Mouse (Mus musculus) spleen, adult 2 months (tissue): ENCODE results near the gene Braf. TPM values are rescaled to one million over a fixed set of nuclear protein-coding genes. Genes with fewer than 3 reads are reported as not detected.
"Not testable (repeated sequence)": the region's sequence is repeated elsewhere in the genome, so short reads cannot be mapped to it uniquely, and the experiment has no call there.

Experiments used
- DNase-seq, 2 experiments: peaks; one replicate each; pipeline versions ENCODE4 v3.0.0 to v3.0.0-alpha.2; 2012 to 2021; ENCODE audit warnings: low spot score in 2 of 2, low read depth in 1 of 2
- H3K27ac ChIP-seq: fragments of 200-500 bp; 2 replicates; pipeline ENCODE4 v1.5.1; 2012; ENCODE audit warnings: low read length, inconsistent platforms; ENCODE audit not compliant: insufficient read depth
- H3K27me3 ChIP-seq: fragments of 200-500 bp; 2 replicates; pipeline ENCODE4 v1.6.1; 2012; ENCODE audit warnings: mild to moderate bottlenecking, moderate library complexity, low read length, inconsistent platforms; ENCODE audit not compliant: control insufficient read depth, insufficient read depth
- H3K36me3 ChIP-seq: fragments of 200-500 bp; 2 replicates; pipeline ENCODE4 v1.6.1; 2012; ENCODE audit warnings: mild to moderate bottlenecking, low read length, inconsistent platforms; ENCODE audit not compliant: control insufficient read depth, insufficient read depth
- H3K4me1 ChIP-seq: fragments of 200-500 bp; 2 replicates; pipeline ENCODE4 v1.6.1; 2011; ENCODE audit warnings: inconsistent platforms; ENCODE audit not compliant: control insufficient read depth, insufficient read depth, insufficient read length
- H3K4me3 ChIP-seq: fragments of 200-500 bp; 2 replicates; pipeline ENCODE4 v1.5.1; 2011; ENCODE audit warnings: mild to moderate bottlenecking, inconsistent platforms; ENCODE audit not compliant: insufficient read depth, insufficient read length; ENCODE audit errors: extremely low read depth
- CTCF ChIP-seq: fragments of 200-500 bp; IDR thresholded peaks from 2 replicates; pipeline ENCODE4 v1.5.1; 2011; ENCODE audit warnings: mild to moderate bottlenecking, inconsistent platforms; ENCODE audit not compliant: insufficient read depth, insufficient read length, insufficient replicate concordance; ENCODE audit errors: extremely low read depth
- POLR2A ChIP-seq: fragments of 200-500 bp; IDR thresholded peaks from 2 replicates; pipeline ENCODE4 v1.6.1; 2011; ENCODE audit warnings: low read depth, low read length, inconsistent platforms
- WGBS: fragments of 180-500 bp; shearing (Covaris S2); methylation state at CpG from one replicate; pipeline ENCODE4 v1.1.7; 2018; 5-methylcytosine and 5-hydroxymethylcytosine counted together
- polyA plus RNA-seq: library from polyadenylated mRNA; depleted of rRNA; stranded (reverse); fragments of >200 nt; gene quantifications from 2 replicates; pipeline ENCODE4 v1.2.3, GENCODE M21; 2012

Braf gene
- polyA plus RNA-seq, 1 experiment: 6.4 TPM

GRCm38 (mm10) chr6:39705625-39706024 lies 19.6 kb downstream of the Braf start:
- TF ChIP-seq CTCF (no peak), POLR2A (no peak)
- WGBS: 97% methylated on average over 4 of the region's 4 CpGs
- no peaks in the 10 kb centered on the region for H3K27me3 ChIP-seq

GRCm38 (mm10) chr6:39693126-39693525 lies 32.1 kb downstream of the Braf start:
- Histone ChIP-seq H3K27ac (no peak overlapping the region), H3K36me3 (no peaks in the 10 kb centered on the region), H3K27me3 (no peaks in the 10 kb centered on the region), H3K4me1 (no peaks in the 10 kb centered on the region), H3K4me3 (no peak overlapping the region)
- 88% methylated on average over 1 of the region's 1 CpGs for WGBS
- TF ChIP-seq POLR2A: no peak
- no peak for DNase-seq

More at GRCm38 (mm10) chr6:39705625-39706024, 19.6 kb downstream of the Braf start:
- DNase-seq: no peak
- Histone ChIP-seq H3K4me3 (no peak overlapping the region), H3K4me1 (no peaks in the 10 kb centered on the region), H3K36me3 (no peaks in the 10 kb centered on the region), H3K27ac (no peak overlapping the region)

GRCm38 (mm10) chr6:39686839-39687238 lies 38.4 kb downstream of the Braf start:
- H3K27ac ChIP-seq, DNase-seq, H3K27me3 ChIP-seq, H3K36me3 ChIP-seq, H3K4me1 ChIP-seq, H3K4me3 ChIP-seq: not testable (repeated sequence)

- Histone ChIP-seq H3K4me3 (no peak overlapping the region), H3K27me3 (no peaks in the 10 kb centered on the region), H3K4me1 (peaks cover 2% of the 10 kb centered on the region; the same call in 1 of the 2 replicates), H3K36me3 (peaks cover under 1% of the 10 kb centered on the region; the same call in 1 of the 2 replicates), H3K27ac (no peak overlapping the region)
- TF ChIP-seq CTCF (no peak), POLR2A (no peak)
- no peak for DNase-seq
- WGBS: 79% methylated on average over 5 of the region's 5 CpGs
These were observed 43.5 kb downstream of the Braf start for GRCm38 (mm10) chr6:39681795-39682194.

- TF ChIP-seq CTCF (no peak), POLR2A (no peak)
- peaks cover 2% of the 10 kb centered on the region; the same call in 1 of the 2 replicates for H3K4me1 ChIP-seq
- 32% methylated on average over 4 of the region's 4 CpGs for WGBS
- no peak overlapping the region for H3K27ac ChIP-seq
- no peak overlapping the region for H3K4me3 ChIP-seq
- no peaks in the 10 kb centered on the region for H3K27me3 ChIP-seq
- no peak for DNase-seq
- peaks cover 4% of the 10 kb centered on the region; the same call in 1 of the 2 replicates for H3K36me3 ChIP-seq
These were observed 44.7 kb downstream of the Braf start for GRCm38 (mm10) chr6:39680524-39680923.

- peaks cover 6% of the 10 kb centered on the region; the same call in 1 of the 2 replicates for H3K36me3 ChIP-seq
- H3K27me3 ChIP-seq: no peaks in the 10 kb centered on the region
- TF ChIP-seq POLR2A: no peak
- TF ChIP-seq CTCF: no peak
- DNase-seq: no peak
- no peak overlapping the region for H3K27ac ChIP-seq
- H3K4me3 ChIP-seq: no peak overlapping the region
- H3K4me1 ChIP-seq: peaks cover 2% of the 10 kb centered on the region; the same call in 1 of the 2 replicates
- WGBS: 90% methylated on average over 1 of the region's 1 CpGs
These were observed 47.0 kb downstream of the Braf start for GRCm38 (mm10) chr6:39678241-39678640.

- H3K4me3 ChIP-seq: no peak overlapping the region
- TF ChIP-seq CTCF (no peak), POLR2A (no peak)
- H3K36me3 ChIP-seq: peaks cover 9% of the 10 kb centered on the region; the same call in 1 of the 2 replicates
- WGBS: 95% methylated on average over 7 of the region's 7 CpGs
- H3K4me1 ChIP-seq: no peaks in the 10 kb centered on the region
- H3K27ac ChIP-seq: no peak overlapping the region
- DNase-seq: no peak
- H3K27me3 ChIP-seq: no peaks in the 10 kb centered on the region
These were observed 50.2 kb downstream of the Braf start for GRCm38 (mm10) chr6:39675081-39675480.

GRCm38 (mm10) chr6:39611296-39611695 lies 114.0 kb downstream of the Braf start:
- Histone ChIP-seq H3K27ac (no peak overlapping the region), H3K27me3 (no peaks in the 10 kb centered on the region), H3K36me3 (peaks cover 9% of the 10 kb centered on the region), H3K4me3 (no peak overlapping the region), H3K4me1 (peaks cover 2% of the 10 kb centered on the region)
- WGBS: 93% methylated on average over 2 of the region's 2 CpGs
- no peak for TF ChIP-seq CTCF
- TF ChIP-seq POLR2A: no peak
- no peak for DNase-seq
